22 mouse cellular contexts compared by ENCODE assay signal in the genomic region with DNA sequence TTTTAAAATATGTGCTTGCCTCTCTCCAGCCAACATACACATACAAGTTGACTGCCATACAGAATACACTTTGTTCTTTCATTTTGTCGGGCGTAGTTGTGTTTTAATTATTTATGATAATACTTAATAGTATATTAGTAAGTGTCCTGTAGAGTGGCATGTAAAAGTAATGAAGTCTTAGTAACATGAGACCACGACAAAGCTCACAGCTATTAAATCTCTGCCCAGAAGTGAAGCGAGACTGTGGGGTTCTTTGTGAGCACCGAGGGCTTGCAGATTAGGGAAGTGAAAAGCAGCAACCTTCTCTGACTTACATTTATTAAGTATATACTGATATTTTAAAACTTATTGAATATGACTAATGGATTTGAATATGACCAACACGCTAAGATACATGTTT.
"Had no signal": no experiment of that assay in that cellular context is flagged by ENCODE, and none has a peak within 500 bp of the region (broad histone marks: within the 10 kb centered on the region; RNA-seq: fewer than 3 reads in every experiment).

No protein-coding gene starts in this region.

- H3K9ac ChIP-seq: limb, embryonic 12.5 days; liver, embryonic 12.5 days; liver, embryonic 15.5 days; lung, embryonic 15.5 days; midbrain, embryonic 12.5 days; midbrain, embryonic 15.5 days; neural tube, embryonic 12.5 days; neural tube, embryonic 15.5 days had no signal

- H3K36me3 ChIP-seq: limb, embryonic 12.5 days; liver, embryonic 12.5 days; liver, embryonic 15.5 days; lung, embryonic 15.5 days; midbrain, embryonic 12.5 days; midbrain, embryonic 15.5 days; neural tube, embryonic 12.5 days; neural tube, embryonic 15.5 days had no signal

- H3K27me3 ChIP-seq: limb, embryonic 12.5 days; liver, embryonic 12.5 days; liver, embryonic 15.5 days; lung, embryonic 15.5 days; midbrain, embryonic 12.5 days; midbrain, embryonic 15.5 days; neural tube, embryonic 12.5 days; neural tube, embryonic 15.5 days had no signal

- DNase-seq: kidney, adult 18-20 months; kidney, adult 9 months; kidney, postnatal 14 days; kidney, postnatal 4 days; layer of hippocampus, adult 9-11 months; liver; lung, adult 18-20 months; lung, postnatal 14 days; lung, postnatal 4 days; spleen, adult 18-20 months; thymus, adult 18-20 months; thymus, postnatal 36 days had no signal

- ATAC-seq: intestine, embryonic 16.5 days; liver, embryonic 12.5 days; midbrain, embryonic 15.5 days had no signal

- H3K4me3 ChIP-seq: layer of hippocampus, adult 2 months; limb, embryonic 12.5 days; liver, embryonic 12.5 days; liver, embryonic 15.5 days; lung, embryonic 15.5 days; midbrain, embryonic 12.5 days; midbrain, embryonic 15.5 days; neural tube, embryonic 12.5 days; neural tube, embryonic 15.5 days had no signal

- H3K27ac ChIP-seq: layer of hippocampus, adult 2 months; limb, embryonic 12.5 days; liver, embryonic 12.5 days; liver, embryonic 15.5 days; lung, embryonic 15.5 days; midbrain, embryonic 12.5 days; midbrain, embryonic 15.5 days; neural tube, embryonic 12.5 days; neural tube, embryonic 15.5 days had no signal

- H3K9me3 ChIP-seq: limb, embryonic 12.5 days; liver, embryonic 12.5 days; liver, embryonic 15.5 days; lung, embryonic 15.5 days; midbrain, embryonic 12.5 days; midbrain, embryonic 15.5 days; neural tube, embryonic 12.5 days; neural tube, embryonic 15.5 days had no signal

- H3K4me1 ChIP-seq: liver, embryonic 12.5 days; liver, embryonic 15.5 days; lung, embryonic 15.5 days; midbrain, embryonic 12.5 days; midbrain, embryonic 15.5 days; neural tube, embryonic 12.5 days; neural tube, embryonic 15.5 days had no signal

- H3K4me2 ChIP-seq: limb, embryonic 12.5 days; liver, embryonic 12.5 days; liver, embryonic 15.5 days; lung, embryonic 15.5 days; midbrain, embryonic 12.5 days; midbrain, embryonic 15.5 days; neural tube, embryonic 12.5 days; neural tube, embryonic 15.5 days had no signal
